Mouse (Mus musculus) embryonic facial prominence, embryonic 14.5 days (tissue): ENCODE data around the gene Timp3. TPM values are rescaled to one million over a fixed set of nuclear protein-coding genes. Genes with fewer than 3 reads are reported as not detected.
"Not testable (repeated sequence)": the region's sequence is repeated elsewhere in the genome, so short reads cannot be mapped to it uniquely, and the experiment has no call there.

ENCODE experiments used
- ATAC-seq: fragments of 200-750 bp; cut with Nextera tagmentation; 2 replicates; pipeline ENCODE4 v1.8.0; 2017; ENCODE audit warnings: low read depth, moderate number of reproducible peaks, moderate TSS enrichment
- DNase-seq: peaks from one replicate; pipeline ENCODE4 v3.0.0-alpha.2; 2015; ENCODE audit warnings: low spot score
- H3K27ac ChIP-seq: fragments of 300-500 bp; sonication (generic); replicated peaks from 2 replicates; pipeline ENCODE4 v1.5.1; 2014; ENCODE audit warnings: low read depth, mild to moderate bottlenecking, low read length, moderate library complexity
- H3K27me3 ChIP-seq: fragments of 300-500 bp; sonication (generic); replicated peaks from 2 replicates; pipeline ENCODE4 v1.6.1; 2014; ENCODE audit warnings: low read length; ENCODE audit not compliant: control insufficient read depth, insufficient read depth
- H3K36me3 ChIP-seq: fragments of 300-500 bp; sonication (generic); 2 replicates; pipeline ENCODE4 v1.6.1; 2014; ENCODE audit warnings: low read length, mixed read lengths; ENCODE audit not compliant: control insufficient read depth, insufficient read depth
- H3K4me1 ChIP-seq: fragments of 300-500 bp; sonication (generic); 2 replicates; pipeline ENCODE4 v1.6.1; 2014; ENCODE audit warnings: antibody characterized with exemption, low read length; ENCODE audit not compliant: control insufficient read depth, insufficient read depth
- H3K4me2 ChIP-seq: fragments of 300-500 bp; sonication (generic); 2 replicates; pipeline ENCODE4 v1.6.1; 2014; ENCODE audit warnings: low read depth, mild to moderate bottlenecking, low read length, moderate library complexity, mixed read lengths
- H3K4me3 ChIP-seq: fragments of 300-500 bp; sonication (generic); 2 replicates; pipeline ENCODE4 v1.5.1; 2014; ENCODE audit warnings: low read depth, mild to moderate bottlenecking, low read length
- H3K9ac ChIP-seq: fragments of 300-500 bp; sonication (generic); 2 replicates; pipeline ENCODE4 v1.6.1; 2014; ENCODE audit warnings: low read depth, mild to moderate bottlenecking, low read length, moderate library complexity, mixed read lengths
- H3K9me3 ChIP-seq: fragments of 300-500 bp; sonication (generic); 2 replicates; pipeline ENCODE4 v1.6.1; 2016; ENCODE audit warnings: low read length; ENCODE audit not compliant: control insufficient read depth
- WGBS: fragments of 180-500 bp; shearing (Covaris S2); extraction: QIAGEN DNeasy Blood & Tissue Kit; methylation state at CpG from one replicate; pipeline ENCODE4 v1.1.7; 2014; 5-methylcytosine and 5-hydroxymethylcytosine counted together
- polyA plus RNA-seq: library from polyadenylated mRNA; unstranded; fragments of >200 nt; fragmentation: Nextera tagmentation; extraction: Ambion mirVana; gene quantifications from 2 replicates; pipeline ENCODE4 v1.2.1, GENCODE M21; 2014

The Timp3 gene
- polyA plus RNA-seq, 1 experiment from 2014 or later = 77.5 TPM

DNA sequence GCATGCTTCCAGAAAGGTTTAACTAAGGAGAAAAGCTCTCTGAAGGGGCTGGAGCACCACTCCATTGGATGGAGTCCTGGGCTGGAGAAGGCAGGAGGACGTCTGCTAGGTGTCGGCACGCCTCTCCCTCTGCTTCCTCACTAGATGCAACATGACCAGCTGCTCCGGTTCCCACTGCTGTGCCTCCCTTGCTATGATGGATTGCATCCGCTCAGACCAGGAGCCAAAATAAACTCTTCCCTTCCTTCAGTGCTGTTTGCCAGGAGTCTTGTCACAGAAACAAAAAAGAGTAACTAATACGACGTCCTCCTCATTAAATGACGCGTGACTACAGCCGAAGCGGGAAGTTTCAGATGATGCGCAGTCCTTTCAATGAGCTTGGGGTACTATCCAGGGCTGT is 68.6 kb downstream of the Timp3 start:
- no peak overlapping the region for H3K4me3 ChIP-seq
- no peaks in the 10 kb centered on the region for H3K27me3 ChIP-seq
- peaks cover 22% of the 10 kb centered on the region for H3K4me1 ChIP-seq
- H3K27ac ChIP-seq = no peak overlapping the region
- no peak overlapping the region for H3K9ac ChIP-seq
- H3K36me3 ChIP-seq = no peaks in the 10 kb centered on the region
- DNase-seq = peak; percentile 31
- no peak for ATAC-seq
- 72% methylated on average over 12 of the region's 12 CpGs for WGBS
- H3K9me3 ChIP-seq = no peaks in the 10 kb centered on the region
- no peak overlapping the region for H3K4me2 ChIP-seq

- H3K4me1 ChIP-seq = peaks cover 21% of the 10 kb centered on the region
- H3K4me3 ChIP-seq = no peak overlapping the region
- WGBS = 61% methylated on average over 4 of the region's 4 CpGs
- H3K27me3 ChIP-seq = no peaks in the 10 kb centered on the region
- no peak for DNase-seq
- no peak overlapping the region for H3K4me2 ChIP-seq
- no peak overlapping the region for H3K9ac ChIP-seq
- no peak overlapping the region for H3K27ac ChIP-seq
- H3K36me3 ChIP-seq = no peaks in the 10 kb centered on the region
- ATAC-seq = no peak
- no peaks in the 10 kb centered on the region for H3K9me3 ChIP-seq
Observed at GRCm38 (mm10) chr10:86369346-86369745, 69.2 kb downstream of the Timp3 start.

GRCm38 (mm10) chr10:86371561-86371960 is 71.4 kb downstream of the Timp3 start:
- no peaks in the 10 kb centered on the region for H3K36me3 ChIP-seq
- H3K9ac ChIP-seq = no peak overlapping the region
- no peak overlapping the region for H3K4me3 ChIP-seq
- H3K4me1 ChIP-seq = peaks cover 10% of the 10 kb centered on the region
- H3K4me2 ChIP-seq = no peak overlapping the region
- H3K27me3 ChIP-seq = no peaks in the 10 kb centered on the region
- no peaks in the 10 kb centered on the region for H3K9me3 ChIP-seq
- no peak for ATAC-seq
- no peak for DNase-seq
- no peak overlapping the region for H3K27ac ChIP-seq

- H3K4me2 ChIP-seq = no peak overlapping the region
- H3K4me3 ChIP-seq = no peak overlapping the region
- peaks cover 5% of the 10 kb centered on the region; the same call in 1 of the 2 replicates for H3K4me1 ChIP-seq
- no peak overlapping the region for H3K27ac ChIP-seq
- no peaks in the 10 kb centered on the region for H3K27me3 ChIP-seq
- H3K36me3 ChIP-seq = no peaks in the 10 kb centered on the region
- ATAC-seq (no peak), DNase-seq (no peak)
- no peak overlapping the region for H3K9ac ChIP-seq
- no peaks in the 10 kb centered on the region for H3K9me3 ChIP-seq
- WGBS = 82% methylated on average over 2 of the region's 2 CpGs
Observed at GRCm38 (mm10) chr10:86374061-86374460, 73.9 kb downstream of the Timp3 start.

DNA sequence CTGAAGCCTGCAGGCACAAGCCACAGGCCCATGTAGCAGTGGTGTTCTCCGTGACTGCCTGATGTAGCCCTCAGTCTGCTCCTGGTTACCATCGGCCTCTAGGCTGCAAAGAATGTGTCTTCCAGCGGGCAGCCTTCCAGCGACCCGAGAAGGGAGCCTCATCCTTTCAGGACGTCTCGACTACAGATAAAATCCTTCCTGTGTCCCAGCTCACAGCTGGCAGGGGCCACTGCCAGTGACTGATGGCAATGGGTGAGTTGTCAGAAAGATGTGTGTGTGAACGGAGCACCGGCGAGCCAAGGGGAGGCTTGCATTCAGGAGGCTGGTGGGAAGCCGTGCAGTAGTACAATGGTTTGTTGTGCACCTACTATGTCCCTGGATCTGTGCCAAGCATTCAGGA is 75.7 kb downstream of the Timp3 start:
- DNase-seq = no peak
- H3K4me1 ChIP-seq = peaks cover 5% of the 10 kb centered on the region; the same call in 1 of the 2 replicates
- no peaks in the 10 kb centered on the region for H3K9me3 ChIP-seq
- no peaks in the 10 kb centered on the region for H3K36me3 ChIP-seq
- WGBS = 68% methylated on average over 11 of the region's 11 CpGs
- no peak overlapping the region for H3K9ac ChIP-seq
- H3K4me2 ChIP-seq = no peak overlapping the region
- ATAC-seq = no peak
- no peaks in the 10 kb centered on the region for H3K27me3 ChIP-seq
- 0 out of 2 replicates have a peak overlapping the region, but pooled peaks have one; percentile 28 for H3K27ac ChIP-seq
- no peak overlapping the region for H3K4me3 ChIP-seq

DNA sequence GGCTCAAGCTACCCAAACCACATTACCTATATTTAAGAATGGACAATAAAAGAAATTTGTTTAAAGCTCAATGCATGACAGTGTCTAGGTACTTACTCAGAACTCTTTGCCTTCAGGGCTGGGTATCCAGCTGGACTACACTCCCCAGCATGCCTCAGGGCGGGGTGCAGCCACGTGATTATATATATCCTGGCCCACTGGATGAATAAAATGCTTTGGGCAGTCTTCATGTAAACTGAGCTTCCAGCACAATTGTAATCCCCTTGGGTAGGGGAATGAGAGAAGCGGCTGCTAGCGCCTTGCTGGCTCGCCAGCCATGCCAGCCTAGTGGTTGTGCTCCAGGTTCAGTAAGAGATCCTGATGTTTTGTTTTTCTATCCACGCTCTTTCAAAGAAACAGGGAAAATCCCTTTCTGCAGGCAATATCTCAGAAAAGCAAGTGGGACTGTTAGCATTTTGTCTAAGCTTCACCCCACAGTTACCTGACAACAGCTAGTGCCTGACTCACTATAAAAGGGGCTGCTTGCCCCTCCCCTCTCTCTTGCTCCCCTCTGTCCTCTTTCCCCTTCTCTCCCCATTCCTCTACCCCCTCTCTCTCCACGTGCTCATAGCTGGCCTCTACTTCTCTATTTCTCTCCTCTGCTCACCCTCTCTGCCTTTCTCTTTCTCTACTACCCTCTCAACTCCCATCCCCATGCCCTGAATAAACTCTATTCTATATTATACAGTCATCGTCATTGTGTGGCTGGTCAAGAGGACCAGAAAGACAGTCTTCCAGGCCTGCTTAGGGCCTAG is 76.4 kb downstream of the Timp3 start:
- H3K27me3 ChIP-seq = no peaks in the 10 kb centered on the region
- no peak overlapping the region; the same call in 1 of the 2 replicates for H3K27ac ChIP-seq
- peak overlapping the region; percentile 20 for H3K4me2 ChIP-seq
- no peak overlapping the region for H3K4me3 ChIP-seq
- DNase-seq (peak; percentile 90), ATAC-seq (peak; percentile 91)
- 37% methylated on average over 8 of the region's 8 CpGs for WGBS
- H3K4me1 ChIP-seq = peaks cover 5% of the 10 kb centered on the region; the same call in 1 of the 2 replicates
- H3K9me3 ChIP-seq = no peaks in the 10 kb centered on the region
- H3K9ac ChIP-seq = no peak overlapping the region
- no peaks in the 10 kb centered on the region for H3K36me3 ChIP-seq

DNA sequence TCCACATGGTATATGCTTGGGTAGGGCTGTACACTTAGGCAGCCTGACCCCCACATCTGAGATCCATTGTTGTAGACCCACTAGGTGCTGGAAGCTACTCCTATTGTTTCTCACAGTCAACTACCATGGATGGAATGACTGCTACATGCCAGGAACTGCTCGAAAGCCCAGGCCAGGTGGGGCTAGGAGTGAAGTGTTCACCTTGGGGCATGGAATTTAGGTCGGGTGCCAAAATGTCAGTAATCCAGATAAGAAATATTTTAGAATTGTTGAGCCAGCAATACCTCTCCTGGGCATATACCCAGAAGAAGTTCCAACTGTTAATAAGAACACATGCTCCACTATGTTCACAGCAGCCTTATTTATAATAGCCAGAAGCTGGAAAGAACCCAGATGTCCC is 78.6 kb downstream of the Timp3 start:
- H3K27me3 ChIP-seq, H3K4me2 ChIP-seq, DNase-seq, H3K27ac ChIP-seq, H3K36me3 ChIP-seq, H3K9me3 ChIP-seq, H3K4me1 ChIP-seq, ATAC-seq, H3K9ac ChIP-seq, H3K4me3 ChIP-seq: not testable (repeated sequence)
- 58% methylated on average over 2 of the region's 2 CpGs for WGBS

- DNase-seq (no peak), ATAC-seq (no peak)
- Histone ChIP-seq H3K9ac (no peak overlapping the region), H3K27ac (no peak overlapping the region), H3K4me2 (no peak overlapping the region), H3K9me3 (no peaks in the 10 kb centered on the region), H3K4me1 (peaks cover 9% of the 10 kb centered on the region; the same call in 1 of the 2 replicates), H3K36me3 (no peaks in the 10 kb centered on the region), H3K4me3 (no peak overlapping the region), H3K27me3 (no peaks in the 10 kb centered on the region)
- 45% methylated on average over 2 of the region's 2 CpGs for WGBS
Observed at GRCm38 (mm10) chr10:86380626-86381025, 80.5 kb downstream of the Timp3 start.
